Mouse (Mus musculus): ENCODE results near the gene Chmp6.

Chmp6 gene

GRCm38 (mm10) chr11:119958856-119959255 is 45.6 kb downstream of the Chmp6 start:
- no peak for DNase-seq (ENCODE audit: low spot score in 2 of 2)

- DNase-seq (ENCODE audit: low spot score in 2 of 2): no peak
Measured at GRCm38 (mm10) chr11:119959714-119960113, 46.5 kb downstream of the Chmp6 start.

- no peak for DNase-seq (ENCODE audit: low spot score in 2 of 2)
Measured at GRCm38 (mm10) chr11:119960671-119961070, 47.4 kb downstream of the Chmp6 start.

- no peak for DNase-seq (ENCODE audit: low spot score in 2 of 2)
Measured at GRCm38 (mm10) chr11:119961511-119961910, 48.3 kb downstream of the Chmp6 start.

GRCm38 (mm10) chr11:119965053-119965452 is 51.8 kb downstream of the Chmp6 start:
- DNase-seq (ENCODE audit: low spot score in 2 of 2): no peak

- no peak for DNase-seq (ENCODE audit: low spot score in 2 of 2)
Measured at GRCm38 (mm10) chr11:119966294-119966693, 53.1 kb downstream of the Chmp6 start.

- DNase-seq (ENCODE audit: low spot score in 2 of 2): no peak
Measured at GRCm38 (mm10) chr11:119967401-119967800, 54.2 kb downstream of the Chmp6 start.

- DNase-seq (ENCODE audit: low spot score in 2 of 2): no peak
Measured at GRCm38 (mm10) chr11:119967892-119968291, 54.7 kb downstream of the Chmp6 start.
